Mouse (Mus musculus) heart, adult 18-20 months (tissue): ENCODE measurements around the gene Taar4. TPM values are rescaled to one million over a fixed set of nuclear protein-coding genes. Genes with fewer than 3 reads are reported as not detected.

Experiments used
- DNase-seq, 2 experiments: peaks; one replicate each; pipeline ENCODE4 v3.0.0; 2021 to 2022; ENCODE audit warnings: mixed read lengths in 1 of 2
- total RNA-seq, 2 experiments: library from RNA; stranded (reverse); gene quantifications; 2 replicates each; pipeline ENCODE4 v1.2.3; 2021

The Taar4 gene
- total RNA-seq, 2 experiments from 2014 or later: not detected

GRCm38 (mm10) chr10:24007034-24007433 is 46.7 kb downstream of the Taar4 start:
- DNase-seq: no peak

- no peak for DNase-seq
Observed at GRCm38 (mm10) chr10:24008143-24008542, 47.8 kb downstream of the Taar4 start.

Other genes starting within 250 kb of the Taar4 start
- gene Rps12, start 173.2 kb upstream of the Taar4 start, total RNA-seq: 100 to 1,000 TPM; 227 to 240 TPM
- gene Slc18b1, start 163.5 kb upstream of the Taar4 start, total RNA-seq: 1 to 10 TPM; 7.9 TPM
- under 1 TPM; 0.20 to 0.31 TPM for gene Vnn3, start 109.0 kb upstream of the Taar4 start, total RNA-seq
- gene Vnn1, start 65.8 kb upstream of the Taar4 start, total RNA-seq: under 1 TPM; 0.35 to 0.64 TPM
- not detected for gene Taar1, start 40.1 kb upstream of the Taar4 start, total RNA-seq
- not detected for gene Taar2, start 21.9 kb upstream of the Taar4 start, total RNA-seq
- gene Taar3, start 10.9 kb upstream of the Taar4 start, total RNA-seq: not detected
- not detected for gene Taar5, start 10.2 kb downstream of the Taar4 start, total RNA-seq
- not detected for gene Taar6, start 25.2 kb downstream of the Taar4 start, total RNA-seq
- not detected for gene Taar7a, start 33.0 kb downstream of the Taar4 start, total RNA-seq
- not detected for gene Taar7b, start 39.4 kb downstream of the Taar4 start, total RNA-seq
- gene Taar7d, start 66.7 kb downstream of the Taar4 start, total RNA-seq: not detected
- gene Taar7e, start 77.1 kb downstream of the Taar4 start, total RNA-seq: not detected
- not detected for gene Taar7f, start 89.0 kb downstream of the Taar4 start, total RNA-seq
- gene Taar8a, start 116.0 kb downstream of the Taar4 start, total RNA-seq: not detected
- gene Taar8b, start 131.8 kb downstream of the Taar4 start, total RNA-seq: not detected
- gene Taar8c, start 141.4 kb downstream of the Taar4 start, total RNA-seq: not detected
- not detected for gene Taar9, start 149.0 kb downstream of the Taar4 start, total RNA-seq
- gene Stx7, start 188.8 kb downstream of the Taar4 start, total RNA-seq: 10 to 100 TPM; 44.9 to 51.8 TPM